Mouse (Mus musculus): ENCODE data around the gene Cd9. TPM values are rescaled to one million over a fixed set of nuclear protein-coding genes. Genes with fewer than 3 reads are reported as not detected.

Cd9 gene
- polyA plus RNA-seq, 1 experiment from 2014 or later = 43.7 TPM

GRCm38 (mm10) chr6:125473939-125474338, 20.7 kb downstream of the Cd9 start:
- no peak overlapping the region for H3K9ac ChIP-seq (ENCODE audit: low read length)
- WGBS = 81% methylated on average over 5 of the region's 5 CpGs
- H3K36me3 ChIP-seq (ENCODE audit: control insufficient read depth, insufficient read depth, low read length) = no peaks in the 10 kb centered on the region
- H3K4me2 ChIP-seq (ENCODE audit: low read depth) = no peak overlapping the region
- H3K9me3 ChIP-seq (ENCODE audit: control insufficient read depth, low read length) = no peaks in the 10 kb centered on the region
- H3K27me3 ChIP-seq (ENCODE audit: control insufficient read depth, insufficient read depth, low read length) = no peaks in the 10 kb centered on the region
- H3K4me1 ChIP-seq (ENCODE audit: control insufficient read depth, insufficient read depth, low read length) = peaks cover 3% of the 10 kb centered on the region; the same call in 1 of the 2 replicates
- H3K4me3 ChIP-seq (ENCODE audit: low read depth, low read length) = no peak overlapping the region
- DNase-seq (ENCODE audit: low spot score) (no peak), ATAC-seq (ENCODE audit: insufficient read depth, low FRiP score, low TSS enrichment) (no peak)
- H3K27ac ChIP-seq (ENCODE audit: low read depth, low read length) = no peak overlapping the region

- Histone ChIP-seq H3K36me3 (ENCODE audit: control insufficient read depth, insufficient read depth, low read length) (no peaks in the 10 kb centered on the region), H3K4me3 (ENCODE audit: low read depth, low read length) (no peak overlapping the region), H3K4me2 (ENCODE audit: low read depth) (no peak overlapping the region), H3K27ac (ENCODE audit: low read depth, low read length) (no peak overlapping the region), H3K9me3 (ENCODE audit: control insufficient read depth, low read length) (no peaks in the 10 kb centered on the region), H3K9ac (ENCODE audit: low read length) (no peak overlapping the region), H3K4me1 (ENCODE audit: control insufficient read depth, insufficient read depth, low read length) (peaks cover 3% of the 10 kb centered on the region), H3K27me3 (ENCODE audit: control insufficient read depth, insufficient read depth, low read length) (no peaks in the 10 kb centered on the region)
- ATAC-seq (ENCODE audit: insufficient read depth, low FRiP score, low TSS enrichment) (no peak), DNase-seq (ENCODE audit: low spot score) (no peak)
- 88% methylated on average over 9 of the region's 9 CpGs for WGBS
Measured at GRCm38 (mm10) chr6:125473321-125473721, 21.3 kb downstream of the Cd9 start.

- no peak for DNase-seq (ENCODE audit: low spot score)
- Histone ChIP-seq H3K9ac (ENCODE audit: low read length) (no peak overlapping the region), H3K27me3 (ENCODE audit: control insufficient read depth, insufficient read depth, low read length) (no peaks in the 10 kb centered on the region), H3K4me1 (ENCODE audit: control insufficient read depth, insufficient read depth, low read length) (peaks cover 11% of the 10 kb centered on the region), H3K36me3 (ENCODE audit: control insufficient read depth, insufficient read depth, low read length) (no peaks in the 10 kb centered on the region), H3K9me3 (ENCODE audit: control insufficient read depth, low read length) (no peaks in the 10 kb centered on the region), H3K27ac (ENCODE audit: low read depth, low read length) (no peak overlapping the region), H3K4me3 (ENCODE audit: low read depth, low read length) (no peak overlapping the region), H3K4me2 (ENCODE audit: low read depth) (no peak overlapping the region)
- WGBS = 66% methylated on average over 4 of the region's 4 CpGs
- no peak for ATAC-seq (ENCODE audit: insufficient read depth, low FRiP score, low TSS enrichment)
Measured at GRCm38 (mm10) chr6:125471921-125472320, 22.7 kb downstream of the Cd9 start.

- 85% methylated on average over 7 of the region's 7 CpGs for WGBS
- Histone ChIP-seq H3K36me3 (ENCODE audit: control insufficient read depth, insufficient read depth, low read length) (no peaks in the 10 kb centered on the region), H3K4me3 (ENCODE audit: low read depth, low read length) (no peak overlapping the region), H3K9ac (ENCODE audit: low read length) (no peak overlapping the region), H3K9me3 (ENCODE audit: control insufficient read depth, low read length) (no peaks in the 10 kb centered on the region), H3K27me3 (ENCODE audit: control insufficient read depth, insufficient read depth, low read length) (no peaks in the 10 kb centered on the region), H3K4me1 (ENCODE audit: control insufficient read depth, insufficient read depth, low read length) (peaks cover 11% of the 10 kb centered on the region), H3K4me2 (ENCODE audit: low read depth) (no peak overlapping the region), H3K27ac (ENCODE audit: low read depth, low read length) (no peak overlapping the region)
- no peak for ATAC-seq (ENCODE audit: insufficient read depth, low FRiP score, low TSS enrichment)
- no peak for DNase-seq (ENCODE audit: low spot score)
Measured at GRCm38 (mm10) chr6:125471326-125471725, 23.3 kb downstream of the Cd9 start.

GRCm38 (mm10) chr6:125470616-125471015, 24.0 kb downstream of the Cd9 start:
- H3K4me1 ChIP-seq (ENCODE audit: control insufficient read depth, insufficient read depth, low read length) = peaks cover 8% of the 10 kb centered on the region; the same call in 1 of the 2 replicates
- no peak overlapping the region for H3K4me2 ChIP-seq (ENCODE audit: low read depth)
- H3K36me3 ChIP-seq (ENCODE audit: control insufficient read depth, insufficient read depth, low read length) = no peaks in the 10 kb centered on the region
- WGBS = 95% methylated on average over 5 of the region's 5 CpGs
- H3K9me3 ChIP-seq (ENCODE audit: control insufficient read depth, low read length) = no peaks in the 10 kb centered on the region
- DNase-seq (ENCODE audit: low spot score) = no peak
- H3K9ac ChIP-seq (ENCODE audit: low read length) = no peak overlapping the region
- H3K4me3 ChIP-seq (ENCODE audit: low read depth, low read length) = no peak overlapping the region
- no peaks in the 10 kb centered on the region for H3K27me3 ChIP-seq (ENCODE audit: control insufficient read depth, insufficient read depth, low read length)
- ATAC-seq (ENCODE audit: insufficient read depth, low FRiP score, low TSS enrichment) = no peak
- H3K27ac ChIP-seq (ENCODE audit: low read depth, low read length) = no peak overlapping the region

GRCm38 (mm10) chr6:125469222-125469621, 25.4 kb downstream of the Cd9 start:
- peaks cover 8% of the 10 kb centered on the region; the same call in 1 of the 2 replicates for H3K4me1 ChIP-seq (ENCODE audit: control insufficient read depth, insufficient read depth, low read length)
- ATAC-seq (ENCODE audit: insufficient read depth, low FRiP score, low TSS enrichment) = no peak

GRCm38 (mm10) chr6:125468179-125468960, 26.2 kb downstream of the Cd9 start:
- Histone ChIP-seq H3K36me3 (ENCODE audit: control insufficient read depth, insufficient read depth, low read length) (no peaks in the 10 kb centered on the region), H3K27ac (ENCODE audit: low read depth, low read length) (no peak overlapping the region), H3K9ac (ENCODE audit: low read length) (no peak overlapping the region), H3K27me3 (ENCODE audit: control insufficient read depth, insufficient read depth, low read length) (no peaks in the 10 kb centered on the region), H3K9me3 (ENCODE audit: control insufficient read depth, low read length) (no peaks in the 10 kb centered on the region), H3K4me2 (ENCODE audit: low read depth) (no peak overlapping the region), H3K4me3 (ENCODE audit: low read depth, low read length) (no peak overlapping the region), H3K4me1 (ENCODE audit: control insufficient read depth, insufficient read depth, low read length) (peaks cover 8% of the 10 kb centered on the region; the same call in 1 of the 2 replicates)
- ATAC-seq (ENCODE audit: insufficient read depth, low FRiP score, low TSS enrichment) (no peak), DNase-seq (ENCODE audit: low spot score) (no peak)
- WGBS = 58% methylated on average over 21 of the region's 21 CpGs

More at GRCm38 (mm10) chr6:125469222-125469621, 25.4 kb downstream of the Cd9 start:
- DNase-seq (ENCODE audit: low spot score) = no peak
- Histone ChIP-seq H3K9ac (ENCODE audit: low read length) (no peak overlapping the region), H3K36me3 (ENCODE audit: control insufficient read depth, insufficient read depth, low read length) (no peaks in the 10 kb centered on the region), H3K4me3 (ENCODE audit: low read depth, low read length) (no peak overlapping the region), H3K27me3 (ENCODE audit: control insufficient read depth, insufficient read depth, low read length) (no peaks in the 10 kb centered on the region), H3K9me3 (ENCODE audit: control insufficient read depth, low read length) (no peaks in the 10 kb centered on the region), H3K4me2 (ENCODE audit: low read depth) (no peak overlapping the region), H3K27ac (ENCODE audit: low read depth, low read length) (no peak overlapping the region)
- 96% methylated on average over 4 of the region's 4 CpGs for WGBS

GRCm38 (mm10) chr6:125467301-125467715, 27.3 kb downstream of the Cd9 start:
- H3K9ac ChIP-seq (ENCODE audit: low read length) = no peak overlapping the region
- no peak overlapping the region for H3K4me3 ChIP-seq (ENCODE audit: low read depth, low read length)
- peak; percentile 41 for DNase-seq (ENCODE audit: low spot score)
- peak; percentile 63 for ATAC-seq (ENCODE audit: insufficient read depth, low FRiP score, low TSS enrichment)
- no peaks in the 10 kb centered on the region for H3K9me3 ChIP-seq (ENCODE audit: control insufficient read depth, low read length)
- 68% methylated on average over 16 of the region's 16 CpGs for WGBS
- H3K36me3 ChIP-seq (ENCODE audit: control insufficient read depth, insufficient read depth, low read length) = no peaks in the 10 kb centered on the region
- H3K4me2 ChIP-seq (ENCODE audit: low read depth) = no peak overlapping the region
- H3K4me1 ChIP-seq (ENCODE audit: control insufficient read depth, insufficient read depth, low read length) = peaks cover 8% of the 10 kb centered on the region; the same call in 1 of the 2 replicates
- no peaks in the 10 kb centered on the region for H3K27me3 ChIP-seq (ENCODE audit: control insufficient read depth, insufficient read depth, low read length)
- no peak overlapping the region for H3K27ac ChIP-seq (ENCODE audit: low read depth, low read length)

GRCm38 (mm10) chr6:125462312-125462711, 32.3 kb downstream of the Cd9 start:
- DNase-seq (ENCODE audit: low spot score) (no peak), ATAC-seq (ENCODE audit: insufficient read depth, low FRiP score, low TSS enrichment) (no peak)
- Histone ChIP-seq H3K27me3 (ENCODE audit: control insufficient read depth, insufficient read depth, low read length) (no peaks in the 10 kb centered on the region), H3K9ac (ENCODE audit: low read length) (no peak overlapping the region), H3K4me1 (ENCODE audit: control insufficient read depth, insufficient read depth, low read length) (no peaks in the 10 kb centered on the region), H3K36me3 (ENCODE audit: control insufficient read depth, insufficient read depth, low read length) (no peaks in the 10 kb centered on the region), H3K4me2 (ENCODE audit: low read depth) (no peak overlapping the region), H3K9me3 (ENCODE audit: control insufficient read depth, low read length) (no peaks in the 10 kb centered on the region), H3K4me3 (ENCODE audit: low read depth, low read length) (no peak overlapping the region), H3K27ac (ENCODE audit: low read depth, low read length) (no peak overlapping the region)
- 97% methylated on average over 7 of the region's 7 CpGs for WGBS

Measured in neural tube, embryonic 11.5 days (tissue).